Mouse (Mus musculus) midbrain, embryonic 14.5 days (tissue): ENCODE measurements at regions not wholly inside any gene's neighbourhood (a gene's known extent, or its start where the extent isn't known, plus 50 kb on each side); places are given as distances from the start of the nearest gene placed in this dataset.

ENCODE experiments used
- ATAC-seq: fragments of 200-750 bp; cut with Nextera tagmentation; 2 replicates; pipeline ENCODE4 v1.8.0; 2017; ENCODE audit warnings: moderate number of reproducible peaks, moderate library complexity; ENCODE audit not compliant: low FRiP score, low TSS enrichment
- DNase-seq: peaks from one replicate; pipeline ENCODE4 v3.0.0-alpha.2; 2015
- H3K27ac ChIP-seq: fragments of 300-500 bp; sonication (generic); replicated peaks from 2 replicates; pipeline ENCODE4 v1.5.1; 2014; ENCODE audit warnings: mild to moderate bottlenecking, low read depth, low read length, moderate library complexity
- H3K27me3 ChIP-seq: fragments of 300-500 bp; sonication (generic); 2 replicates; pipeline ENCODE4 v1.6.1; 2014; ENCODE audit warnings: low read length, control low read depth, mixed read lengths; ENCODE audit not compliant: control insufficient read depth, insufficient read depth
- H3K36me3 ChIP-seq: fragments of 300-500 bp; sonication (generic); 2 replicates; pipeline ENCODE4 v1.6.1; 2014; ENCODE audit warnings: low read length, control low read depth; ENCODE audit not compliant: control insufficient read depth, insufficient read depth
- H3K4me1 ChIP-seq: fragments of 300-500 bp; sonication (generic); 2 replicates; pipeline ENCODE4 v1.6.1; 2014; ENCODE audit warnings: mild to moderate bottlenecking, antibody characterized with exemption, low read length, control low read depth; ENCODE audit not compliant: control insufficient read depth, insufficient read depth
- H3K4me2 ChIP-seq: fragments of 300-500 bp; sonication (generic); 2 replicates; pipeline ENCODE4 v1.6.1; 2014; ENCODE audit warnings: mild to moderate bottlenecking, low read length, moderate library complexity
- H3K4me3 ChIP-seq: fragments of 300-500 bp; sonication (generic); replicated peaks from 2 replicates; pipeline ENCODE4 v1.5.1; 2014; ENCODE audit warnings: low read depth, low read length
- H3K9ac ChIP-seq: fragments of 300-500 bp; sonication (generic); replicated peaks from 2 replicates; pipeline ENCODE4 v1.6.1; 2014; ENCODE audit warnings: mild to moderate bottlenecking, low read length, moderate library complexity
- H3K9me3 ChIP-seq: fragments of 300-500 bp; sonication (generic); 2 replicates; pipeline ENCODE4 v1.6.1; 2016; ENCODE audit warnings: low read length, control low read depth, mixed read lengths; ENCODE audit not compliant: control insufficient read depth
- WGBS: fragments of 180-500 bp; shearing (Covaris S2); extraction: QIAGEN DNeasy Blood & Tissue Kit; methylation state at CpG from one replicate; pipeline ENCODE4 v1.1.7; 2014; 5-methylcytosine and 5-hydroxymethylcytosine counted together

DNA sequence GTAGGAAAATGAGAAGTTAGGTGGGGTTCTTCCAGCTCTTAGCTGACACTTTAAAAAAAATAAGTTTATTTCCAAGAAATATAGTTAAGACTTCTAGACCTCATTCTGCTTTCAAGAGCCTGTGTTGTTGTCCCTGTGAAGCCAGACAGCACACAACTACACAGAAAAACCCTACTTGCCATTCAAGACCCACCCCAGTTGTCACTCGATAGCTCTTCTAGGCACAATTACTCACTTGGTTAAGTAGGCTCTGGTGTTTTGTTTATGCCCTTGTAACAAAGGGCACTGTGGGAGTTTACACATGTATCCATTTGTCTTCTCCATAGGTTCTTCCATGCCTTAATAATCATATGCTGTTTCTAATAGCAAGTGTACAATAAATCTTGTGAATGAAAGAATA is 66.5 kb upstream of the Akirin2 start:
- DNase-seq (no peak), ATAC-seq (no peak)
- H3K9me3 ChIP-seq = no peaks in the 10 kb centered on the region
- no peak overlapping the region for H3K4me2 ChIP-seq
- H3K27me3 ChIP-seq = no peaks in the 10 kb centered on the region
- H3K4me3 ChIP-seq = no peak overlapping the region
- H3K27ac ChIP-seq = no peak overlapping the region
- WGBS = 81% methylated on average over 1 of the region's 1 CpGs
- H3K36me3 ChIP-seq = no peaks in the 10 kb centered on the region
- H3K9ac ChIP-seq = no peak overlapping the region
- no peaks in the 10 kb centered on the region for H3K4me1 ChIP-seq

DNA sequence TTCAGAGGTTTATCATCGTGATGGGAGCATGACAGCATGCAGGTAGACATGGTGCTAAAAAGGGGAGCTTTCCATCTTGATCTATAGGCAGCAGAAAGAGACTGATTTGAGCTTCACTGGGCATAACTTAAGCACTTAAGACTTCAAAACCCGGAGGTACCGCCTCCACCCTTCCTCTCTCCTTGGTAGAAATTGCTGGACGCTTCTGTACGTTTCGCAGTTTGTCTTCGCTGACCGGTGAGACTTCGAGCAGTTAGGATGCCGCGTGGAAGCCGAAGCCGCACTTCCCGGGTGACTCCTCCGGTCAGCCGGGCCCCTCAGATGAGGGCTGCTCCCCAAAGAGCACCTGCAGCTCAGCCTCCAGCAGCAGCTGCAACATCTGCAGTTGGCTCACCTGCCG is 65.2 kb upstream of the Akirin2 start:
- Histone ChIP-seq H3K4me2 (no peak overlapping the region), H3K4me3 (no peak overlapping the region), H3K9me3 (no peaks in the 10 kb centered on the region), H3K27me3 (no peaks in the 10 kb centered on the region), H3K36me3 (no peaks in the 10 kb centered on the region), H3K4me1 (no peaks in the 10 kb centered on the region), H3K27ac (no peak overlapping the region), H3K9ac (no peak overlapping the region)
- WGBS = 84% methylated on average over 17 of the region's 17 CpGs
- DNase-seq = no peak
- no peak for ATAC-seq

DNA sequence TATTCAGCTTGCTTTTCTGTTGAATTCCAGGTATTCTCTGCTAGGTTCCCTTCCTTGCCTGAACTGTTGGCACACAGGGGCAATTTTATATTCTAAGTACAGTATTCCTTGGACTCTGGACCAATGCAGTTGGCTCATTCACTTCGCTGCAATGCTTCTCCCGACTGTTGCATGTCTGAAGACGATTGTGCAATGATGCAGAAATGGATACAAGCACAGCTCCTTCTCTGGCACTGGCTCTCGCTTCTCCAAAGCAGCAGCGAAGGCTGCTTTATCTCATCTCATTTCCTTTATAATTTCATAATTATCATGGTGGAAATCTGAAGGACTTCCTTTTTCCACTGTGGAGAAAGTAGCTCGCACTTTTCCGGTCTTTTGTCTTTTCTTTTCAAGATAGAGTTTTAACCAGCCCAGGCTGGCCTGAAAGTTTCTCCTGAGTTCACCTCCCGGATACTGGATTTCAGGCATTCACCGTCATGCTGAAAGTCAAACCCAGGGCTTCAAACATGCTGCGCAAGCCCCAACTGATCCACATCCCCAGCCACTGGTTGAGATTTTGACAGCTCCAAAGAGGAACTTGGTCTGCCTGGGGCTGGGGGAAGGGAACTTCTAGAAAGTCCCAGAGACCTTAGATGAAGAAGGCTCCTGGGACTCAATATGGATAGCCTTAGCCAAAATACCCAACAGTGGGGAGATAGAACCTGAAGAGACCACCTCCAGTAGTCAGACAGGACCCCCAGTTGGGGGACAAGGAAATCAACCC is 55.6 kb upstream of the Akirin2 start:
- H3K36me3 ChIP-seq = no peaks in the 10 kb centered on the region
- H3K4me1 ChIP-seq = no peaks in the 10 kb centered on the region
- H3K9ac ChIP-seq = no peak overlapping the region
- no peak overlapping the region for H3K4me3 ChIP-seq
- 94% methylated on average over 10 of the region's 10 CpGs for WGBS
- H3K27ac ChIP-seq = no peak overlapping the region
- no peaks in the 10 kb centered on the region for H3K27me3 ChIP-seq
- no peaks in the 10 kb centered on the region for H3K9me3 ChIP-seq
- no peak for ATAC-seq
- H3K4me2 ChIP-seq = no peak overlapping the region
- no peak for DNase-seq

DNA sequence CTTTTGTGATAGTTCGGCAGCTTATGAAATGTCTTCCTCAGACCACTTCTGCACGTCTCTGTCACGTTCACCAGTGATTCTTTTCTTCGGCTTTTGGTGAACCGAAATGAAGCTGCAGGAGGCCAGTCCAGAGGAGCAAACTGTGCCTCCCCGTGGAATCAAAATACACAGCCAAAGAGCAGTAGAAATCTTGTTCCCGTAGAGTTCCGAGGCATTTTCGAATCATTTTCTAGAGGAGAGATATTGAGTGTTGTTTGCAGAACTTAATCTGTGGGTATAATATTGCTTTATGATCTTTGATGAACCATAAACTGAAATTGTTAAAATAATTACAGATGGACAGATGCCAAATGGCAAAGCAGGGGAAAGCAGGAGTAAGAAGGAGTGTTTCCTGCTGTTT is 52.4 kb upstream of the Akirin2 start:
- DNase-seq (no peak), ATAC-seq (no peak)
- H3K27ac ChIP-seq = no peak overlapping the region
- no peaks in the 10 kb centered on the region for H3K4me1 ChIP-seq
- H3K4me3 ChIP-seq = no peak overlapping the region
- no peaks in the 10 kb centered on the region for H3K27me3 ChIP-seq
- H3K9me3 ChIP-seq = no peaks in the 10 kb centered on the region
- 91% methylated on average over 9 of the region's 9 CpGs for WGBS
- no peak overlapping the region for H3K4me2 ChIP-seq
- no peak overlapping the region for H3K9ac ChIP-seq
- no peaks in the 10 kb centered on the region for H3K36me3 ChIP-seq

- Histone ChIP-seq H3K4me2 (no peak overlapping the region), H3K4me1 (no peaks in the 10 kb centered on the region), H3K27ac (no peak overlapping the region), H3K27me3 (no peaks in the 10 kb centered on the region), H3K36me3 (no peaks in the 10 kb centered on the region), H3K9ac (no peak overlapping the region), H3K4me3 (no peak overlapping the region), H3K9me3 (no peaks in the 10 kb centered on the region)
- WGBS = 91% methylated on average over 7 of the region's 7 CpGs
- no peak for DNase-seq
- ATAC-seq = no peak
Observed at GRCm38 (mm10) chr4:34498781-34499180, 52.0 kb upstream of the Akirin2 start.

DNA sequence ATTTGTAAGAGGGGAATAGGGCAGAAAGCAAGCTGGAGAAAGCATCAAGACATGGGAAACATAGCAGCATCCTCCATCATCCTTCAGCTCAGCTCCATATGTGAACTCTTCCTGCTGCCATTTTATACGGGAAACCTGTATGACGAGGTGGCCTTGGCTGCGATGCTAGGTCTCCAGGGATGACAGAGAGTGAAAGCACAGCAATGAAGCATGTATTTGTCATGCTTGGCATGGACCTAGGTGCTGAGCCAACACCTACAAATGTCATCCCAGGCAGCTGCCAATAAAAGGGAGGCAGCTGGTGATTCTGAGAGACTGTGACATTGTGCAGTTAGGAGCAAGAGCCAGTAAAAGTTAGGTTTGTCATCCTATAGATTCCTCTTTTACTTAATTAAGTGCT is 51.0 kb upstream of the Akirin2 start:
- Histone ChIP-seq H3K36me3 (no peaks in the 10 kb centered on the region), H3K4me3 (no peak overlapping the region), H3K4me2 (no peak overlapping the region), H3K9ac (no peak overlapping the region), H3K27me3 (no peaks in the 10 kb centered on the region), H3K9me3 (no peaks in the 10 kb centered on the region), H3K4me1 (no peaks in the 10 kb centered on the region), H3K27ac (no peak overlapping the region)
- 91% methylated on average over 3 of the region's 3 CpGs for WGBS
- DNase-seq = no peak
- no peak for ATAC-seq
